Mouse (Mus musculus): ENCODE data around the gene Fhl3. TPM values are rescaled to one million over a fixed set of nuclear protein-coding genes. Genes with fewer than 3 reads are reported as not detected.
"Not testable (repeated sequence)": the region's sequence is repeated elsewhere in the genome, so short reads cannot be mapped to it uniquely, and the experiment has no call there.

Gene Fhl3
- total RNA-seq, 2 experiments from 2014 or later = 1.3 TPM

DNA sequence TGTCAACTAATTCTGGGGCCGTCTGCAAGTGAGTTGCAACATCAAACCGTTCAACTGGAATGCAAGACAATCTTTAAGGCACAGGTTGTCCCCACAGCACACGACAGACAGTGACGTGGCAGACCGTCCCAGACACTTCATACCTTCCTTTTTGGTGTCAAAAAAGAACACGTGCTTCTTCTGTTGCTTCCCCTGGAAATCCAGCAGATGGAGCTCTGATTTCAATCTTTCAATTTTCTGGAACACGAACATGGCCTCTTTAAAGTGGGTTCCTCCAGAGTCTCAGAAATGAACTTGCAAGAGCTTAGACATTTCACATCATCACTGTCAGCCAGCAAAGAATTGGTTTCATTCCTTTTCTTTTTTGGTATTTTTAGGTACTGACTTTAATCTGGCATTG lies 18.2 kb upstream of the Fhl3 start:
- DNase-seq (ENCODE audit: low spot score in 2 of 2) = no peak

DNA sequence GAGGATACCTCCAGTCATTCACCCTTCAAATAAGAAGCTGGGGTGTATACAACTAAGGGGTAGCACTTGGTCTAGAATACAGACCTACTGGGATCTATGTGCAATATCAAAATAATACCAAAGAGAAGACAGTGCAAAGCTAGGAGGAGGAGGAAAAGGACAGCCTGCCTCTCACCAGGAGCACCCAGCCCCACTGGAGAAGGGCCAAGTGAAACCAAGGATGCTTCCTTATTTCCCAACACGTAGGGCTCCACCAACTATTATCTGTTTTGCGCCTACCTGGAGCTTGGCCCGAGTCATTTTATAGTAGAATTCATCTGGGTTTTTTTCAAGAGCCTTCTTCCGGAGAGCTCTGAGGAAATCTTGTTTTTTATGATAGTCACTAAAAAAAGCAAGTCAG lies 17.0 kb upstream of the Fhl3 start:
- DNase-seq (ENCODE audit: low spot score in 2 of 2) = no peak

DNA sequence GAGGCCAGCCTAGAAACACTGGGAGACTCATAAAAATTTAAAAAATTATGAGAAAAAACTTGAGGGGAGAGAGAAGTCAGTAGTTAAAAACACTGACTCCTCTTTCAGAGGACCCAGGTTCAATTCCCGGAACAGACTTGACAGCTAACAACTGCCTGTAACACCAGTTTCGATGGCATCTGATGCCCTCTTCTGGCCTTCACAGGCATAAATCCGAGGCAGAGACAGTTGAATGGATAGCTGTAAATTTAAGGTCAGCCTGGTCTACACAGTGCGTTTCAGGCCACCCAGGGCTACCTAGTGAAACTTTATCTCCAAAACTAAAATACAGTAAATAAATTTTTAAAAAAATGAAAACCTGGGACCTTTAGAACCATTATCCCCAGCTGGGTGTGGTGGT lies 15.5 kb upstream of the Fhl3 start:
- DNase-seq (ENCODE audit: low spot score in 2 of 2) = no peak

DNA sequence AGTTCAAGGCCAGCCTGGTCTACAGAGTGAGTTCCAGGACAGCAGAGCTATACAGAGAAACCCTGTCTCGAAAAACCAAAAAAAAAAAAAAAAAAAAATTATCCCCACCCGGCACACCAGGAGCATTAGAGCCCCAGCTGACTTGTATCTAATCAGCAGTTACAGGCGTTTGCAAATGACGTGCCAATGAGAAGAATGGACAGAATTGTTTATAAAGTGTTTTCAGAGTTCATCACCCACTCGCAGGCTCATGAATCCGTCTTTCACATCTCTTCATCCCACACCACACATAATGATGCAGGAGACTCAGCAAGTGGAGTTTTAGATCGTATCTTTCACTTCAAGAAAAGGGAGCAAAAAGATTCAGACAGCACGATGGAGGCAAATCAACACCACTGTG lies 15.0 kb upstream of the Fhl3 start:
- DNase-seq (ENCODE audit: low spot score in 2 of 2) = no peak

DNA sequence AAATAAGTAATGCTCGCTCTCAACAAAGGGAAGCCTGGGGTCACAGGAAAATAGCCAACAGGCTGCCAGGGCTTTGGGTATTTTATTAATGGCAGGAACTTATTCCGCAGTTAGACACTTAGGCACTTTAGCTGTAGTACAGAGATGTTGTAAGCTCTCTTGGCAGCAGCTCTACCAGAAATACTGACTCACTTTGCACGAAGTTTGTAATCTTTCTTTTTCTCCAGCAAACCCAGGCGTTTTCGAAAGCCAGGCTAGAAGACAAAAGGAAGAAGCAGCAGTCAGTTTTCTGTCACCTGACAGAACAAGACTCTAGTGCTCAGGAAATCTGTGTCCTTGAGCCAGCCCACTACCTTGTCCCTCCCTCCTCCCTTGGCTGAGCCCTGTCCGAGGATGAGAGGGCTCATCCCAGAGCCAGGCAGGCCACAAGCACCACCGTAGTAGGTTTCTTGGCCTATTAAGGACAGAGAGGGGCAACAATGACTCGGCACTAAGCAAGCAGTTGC lies 14.6 kb upstream of the Fhl3 start:
- DNase-seq (ENCODE audit: low spot score in 2 of 2) = no peak

DNA sequence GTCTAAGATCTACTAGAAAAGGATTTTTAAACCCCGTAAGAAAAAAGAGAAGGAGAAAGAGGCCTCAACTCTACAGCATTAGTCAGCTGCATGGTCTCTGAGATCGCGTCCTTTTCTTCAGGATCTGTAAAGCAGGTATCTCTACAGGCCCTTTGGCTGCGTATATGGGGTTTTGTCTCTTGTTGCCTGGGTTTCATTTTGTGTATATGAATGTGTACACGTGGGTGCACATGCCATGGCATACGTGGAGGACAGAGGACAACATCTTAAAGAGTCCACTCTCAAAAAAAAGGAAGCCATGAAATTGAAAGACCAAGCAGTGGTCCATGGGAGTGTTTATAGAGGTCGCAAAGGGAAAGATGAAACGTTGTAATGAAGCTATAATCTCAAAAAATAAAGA lies 9.0 kb upstream of the Fhl3 start:
- DNase-seq (ENCODE audit: low spot score in 2 of 2) = no peak

DNA sequence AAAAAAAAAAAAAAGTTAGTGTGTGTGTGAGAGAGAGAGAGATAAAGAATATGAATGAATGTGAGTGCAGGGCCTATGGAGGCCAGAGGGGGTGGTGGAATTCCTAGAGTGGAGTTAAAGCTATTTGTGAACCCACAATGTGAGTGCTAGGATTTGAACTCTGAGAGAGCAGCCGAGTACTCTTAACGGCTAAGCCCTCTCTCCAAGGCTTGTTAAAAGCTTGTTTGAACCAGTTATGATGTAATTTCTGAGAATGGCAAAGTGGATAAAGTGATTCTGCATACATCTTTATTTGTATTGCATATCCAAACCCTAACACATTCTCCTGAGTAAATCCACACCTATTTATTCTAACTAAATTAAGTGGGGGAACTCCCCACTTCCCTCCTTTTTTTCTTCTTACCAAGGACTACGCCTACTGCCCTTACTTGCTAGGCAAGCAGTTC lies 8.1 kb upstream of the Fhl3 start:
- DNase-seq (ENCODE audit: low spot score in 2 of 2) = no peak

DNA sequence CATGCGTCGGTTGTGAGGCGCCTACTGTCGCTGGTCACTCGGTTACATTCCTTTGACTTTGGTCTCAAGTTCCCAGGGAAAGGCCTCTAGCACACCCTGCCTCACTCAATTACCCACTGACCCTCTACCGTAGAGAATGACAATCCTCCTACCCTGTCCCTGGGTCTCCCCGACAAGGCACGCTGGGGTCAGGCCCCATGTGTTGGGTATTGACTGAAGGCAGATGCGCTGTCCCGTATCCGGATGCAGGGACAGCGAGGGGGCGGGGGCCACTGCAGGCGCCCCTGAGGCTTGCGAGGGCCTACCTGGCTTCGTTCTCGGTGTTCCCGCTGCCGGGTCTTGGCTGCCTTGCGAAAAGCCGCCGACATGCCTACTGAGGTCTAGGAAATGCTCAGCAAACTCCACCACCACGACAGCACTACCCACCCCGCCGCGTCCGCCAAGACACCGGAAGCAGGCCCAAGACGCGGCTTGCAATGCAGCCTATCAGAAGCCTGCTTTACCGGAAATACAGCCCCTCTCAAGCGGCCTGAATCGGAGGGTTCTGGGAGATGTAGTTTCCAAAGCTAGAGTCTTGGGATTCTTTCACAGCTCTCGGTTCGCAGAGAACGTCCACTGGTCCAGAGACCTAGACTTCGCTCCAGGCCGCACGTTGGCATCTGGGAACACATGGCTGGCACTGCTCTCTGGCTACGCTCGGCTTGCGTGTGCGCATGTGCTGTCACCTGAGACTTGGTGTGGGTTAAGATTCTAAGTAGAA lies 7.2 kb upstream of the Fhl3 start, which contains the start of gene Utp11:
Gene Utp11, minus strand, starts transcription at position 466 of the 760 bp plus-strand sequence.
- DNase-seq (ENCODE audit: low spot score in 2 of 2) = peak; percentile 79 to 88

DNA sequence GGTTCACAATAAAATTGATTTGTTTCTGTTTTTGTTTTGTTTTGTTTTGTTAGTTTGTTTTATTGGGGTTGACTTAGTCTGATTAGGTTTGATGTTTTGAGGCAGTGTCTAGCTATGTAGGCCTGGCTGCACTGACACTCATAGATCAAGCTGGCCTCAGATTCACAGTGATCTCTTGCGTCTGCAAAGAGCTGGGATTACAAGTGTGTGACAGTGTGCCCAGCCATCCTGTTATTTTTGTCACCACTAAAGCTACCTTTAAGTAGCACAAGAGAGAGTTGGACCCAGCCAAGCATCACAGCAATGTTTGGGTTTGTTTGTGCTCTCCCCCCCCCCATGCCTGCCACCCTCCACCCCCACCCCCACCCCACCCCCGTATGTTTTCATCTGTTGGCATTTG lies 5.9 kb upstream of the Fhl3 start:
- DNase-seq (ENCODE audit: low spot score in 2 of 2) = no peak

DNA sequence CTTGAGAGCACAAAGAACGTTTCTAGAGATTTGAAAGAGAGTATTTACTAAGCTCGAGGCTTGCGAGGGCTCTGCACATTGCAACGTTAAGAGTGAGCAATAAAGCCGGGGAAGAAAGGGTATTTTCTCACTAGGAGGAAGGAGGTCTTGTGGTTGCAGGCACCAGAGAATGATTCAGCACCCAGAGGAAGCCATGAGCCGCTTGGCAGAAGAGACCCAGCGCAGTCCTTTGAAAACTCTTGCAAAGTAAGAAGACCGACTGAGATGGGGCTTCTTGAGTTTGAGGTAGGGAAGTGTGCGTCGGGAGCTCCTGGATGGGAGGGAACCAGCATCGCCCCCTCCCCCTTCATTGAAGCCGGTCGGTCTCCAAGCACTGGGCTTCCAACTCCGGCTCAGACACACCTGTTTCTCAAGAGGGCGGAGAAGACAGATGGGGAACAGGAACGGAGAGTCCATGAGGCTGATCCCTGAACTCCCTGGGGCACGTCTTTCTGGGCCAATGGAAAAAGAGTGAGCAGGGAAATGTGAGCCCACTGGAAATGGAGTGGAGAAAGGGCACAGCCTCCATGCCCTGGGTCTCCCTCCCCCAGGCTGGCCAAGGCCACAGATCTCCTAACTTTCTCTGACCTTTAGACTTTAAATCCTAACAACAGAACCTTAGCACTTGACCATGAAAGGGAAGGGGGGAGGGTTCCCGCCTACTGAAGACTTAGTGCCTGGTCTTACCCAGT lies 4.5 kb upstream of the Fhl3 start:
- DNase-seq (ENCODE audit: low spot score in 2 of 2) = no peak

DNA sequence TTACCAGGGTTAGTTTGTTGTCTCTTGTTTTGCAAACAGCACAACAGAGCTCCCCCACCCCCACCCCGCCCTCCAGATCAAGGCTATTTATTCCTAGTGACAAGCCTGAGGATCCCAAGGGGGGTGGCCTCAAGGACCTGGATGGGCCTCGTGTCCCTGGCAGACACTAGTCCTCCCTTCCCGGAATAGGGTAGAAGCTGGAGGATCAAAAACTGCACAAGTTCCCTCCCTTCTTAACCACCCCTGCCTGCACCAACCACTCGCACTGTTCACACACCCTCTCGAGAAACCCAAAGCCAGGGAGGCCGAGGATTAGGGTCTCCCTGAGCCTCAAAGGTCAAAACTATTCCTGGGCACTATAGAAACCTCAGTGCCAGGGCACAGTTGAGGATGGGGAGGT lies 710 bp upstream of the Fhl3 start:
- no peak for DNase-seq (ENCODE audit: low spot score in 2 of 2)

DNA sequence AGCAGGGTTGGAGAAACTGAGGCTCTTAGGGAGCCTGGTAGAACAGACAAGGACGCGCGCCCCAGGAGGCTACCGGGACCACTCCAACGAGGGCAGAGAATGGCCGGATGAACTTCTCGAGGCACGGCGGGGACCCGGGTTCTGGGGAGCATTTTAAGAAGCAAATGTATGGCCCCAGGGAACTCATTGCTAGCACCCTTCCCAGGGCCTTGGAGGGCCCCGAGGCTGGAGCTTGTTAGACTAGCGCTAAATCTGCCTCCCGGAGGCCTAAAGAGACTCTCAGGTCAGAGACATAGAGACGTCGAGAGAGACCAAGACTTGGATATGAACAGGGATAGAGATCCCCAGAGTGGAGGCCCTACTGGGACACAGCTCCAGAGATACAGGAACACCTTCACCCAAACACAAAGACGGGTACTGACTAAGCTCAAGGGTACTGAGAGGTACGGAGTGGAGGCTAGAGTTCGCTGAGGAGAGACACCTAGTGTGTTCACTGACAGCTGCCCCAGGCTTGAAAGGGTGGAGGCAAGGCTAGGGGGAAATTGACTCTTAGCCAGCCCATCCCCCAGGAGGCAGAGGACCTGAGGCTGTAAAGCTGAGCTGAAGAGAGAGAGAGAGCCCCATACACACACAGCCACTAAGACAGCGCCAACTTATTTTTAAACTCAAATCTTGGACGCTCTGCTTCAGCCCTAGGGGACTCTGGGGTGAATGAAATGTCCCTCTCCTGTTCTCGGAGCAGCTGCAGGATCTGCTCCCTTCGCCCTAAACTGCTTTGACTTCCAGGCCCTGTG lies 748 bp downstream of the Fhl3 start:
- no peak for DNase-seq (ENCODE audit: low spot score in 2 of 2)

DNA sequence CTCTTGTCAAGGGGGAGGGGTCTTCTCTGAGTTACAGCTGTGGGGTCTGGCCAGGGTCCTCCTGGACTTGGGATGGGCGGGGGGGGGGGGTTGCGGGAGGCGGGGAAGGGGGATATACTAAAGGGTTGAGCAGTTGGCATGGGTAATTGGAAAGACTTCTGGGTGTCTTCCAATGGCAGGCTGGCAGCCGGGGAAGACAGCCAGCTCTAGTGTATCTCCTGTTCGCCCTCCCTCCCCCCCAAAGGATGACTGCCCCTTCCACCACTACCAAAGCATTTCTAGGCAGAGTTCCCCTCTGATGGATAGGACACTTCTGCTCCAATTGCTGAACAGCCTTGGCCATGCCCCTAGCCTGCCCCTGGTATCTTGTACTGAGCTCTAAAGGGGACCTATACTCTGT lies 1.4 kb downstream of the Fhl3 start:
- no peak for DNase-seq (ENCODE audit: low spot score in 2 of 2)

DNA sequence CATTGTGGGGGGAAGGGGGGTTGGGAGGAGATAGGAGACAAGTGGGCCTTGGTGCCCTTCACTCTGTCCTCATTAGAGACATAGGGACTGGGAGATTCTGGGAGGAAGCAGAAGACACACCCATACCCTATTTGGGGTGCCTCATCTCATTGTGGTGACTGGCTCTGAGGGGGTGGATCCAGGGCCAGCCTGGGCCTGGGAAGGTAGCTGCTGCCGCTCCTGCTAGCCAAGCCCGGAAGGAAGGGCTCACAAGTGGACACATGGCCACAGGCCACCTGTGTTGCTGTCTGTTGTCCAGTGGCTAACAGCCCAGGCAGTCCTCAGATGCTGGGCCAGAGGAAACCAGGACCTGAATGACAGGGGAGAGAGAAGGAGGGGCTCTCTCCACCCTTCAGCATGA lies 2.9 kb downstream of the Fhl3 start:
- DNase-seq (ENCODE audit: low spot score in 2 of 2) = no peak

DNA sequence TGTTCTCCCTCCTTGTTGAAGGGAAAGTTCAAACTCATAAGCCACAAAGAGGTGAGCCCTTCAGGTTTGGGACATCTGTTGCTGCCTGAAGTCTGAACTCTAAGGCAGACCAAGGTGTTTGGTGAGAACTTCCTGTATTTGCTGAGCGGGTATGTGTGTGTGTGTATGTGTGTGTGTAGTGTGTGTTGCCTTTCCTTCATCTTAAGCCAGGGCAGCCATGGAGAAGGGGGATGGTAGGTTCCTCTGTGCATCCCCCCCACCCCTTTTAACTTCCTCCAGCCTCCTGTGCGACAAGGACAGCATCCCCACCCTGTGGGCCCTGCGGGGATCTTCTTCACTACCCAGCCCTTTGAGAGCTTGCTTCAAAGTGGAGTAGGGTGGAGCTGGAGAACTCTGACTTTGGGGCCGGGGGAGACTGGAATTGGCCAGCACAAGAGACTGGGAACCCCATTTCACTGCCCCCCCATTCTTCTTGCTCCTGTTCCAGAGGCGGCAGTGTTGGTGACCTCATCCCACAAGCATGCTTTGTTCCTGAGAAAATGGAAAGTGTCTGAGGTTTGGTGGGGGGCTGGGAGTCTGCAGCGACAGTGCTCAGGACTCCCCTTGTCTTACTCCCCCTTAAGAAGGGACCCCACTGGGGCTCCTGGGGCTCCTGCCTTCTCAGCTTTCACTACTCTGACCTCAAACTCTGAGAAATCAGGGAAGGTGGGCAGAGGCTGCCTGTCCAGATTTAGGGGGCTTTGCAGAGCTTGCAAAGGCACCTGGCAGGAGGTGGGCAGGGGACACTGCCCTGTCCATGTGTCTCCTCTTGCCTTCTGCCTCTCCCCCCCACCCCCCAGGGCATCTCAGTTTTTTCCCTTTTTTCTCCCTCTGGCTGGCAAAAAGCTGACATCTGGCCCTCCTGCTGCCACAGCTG lies 3.6 kb downstream of the Fhl3 start:
- no peak for DNase-seq (ENCODE audit: low spot score in 2 of 2)

DNA sequence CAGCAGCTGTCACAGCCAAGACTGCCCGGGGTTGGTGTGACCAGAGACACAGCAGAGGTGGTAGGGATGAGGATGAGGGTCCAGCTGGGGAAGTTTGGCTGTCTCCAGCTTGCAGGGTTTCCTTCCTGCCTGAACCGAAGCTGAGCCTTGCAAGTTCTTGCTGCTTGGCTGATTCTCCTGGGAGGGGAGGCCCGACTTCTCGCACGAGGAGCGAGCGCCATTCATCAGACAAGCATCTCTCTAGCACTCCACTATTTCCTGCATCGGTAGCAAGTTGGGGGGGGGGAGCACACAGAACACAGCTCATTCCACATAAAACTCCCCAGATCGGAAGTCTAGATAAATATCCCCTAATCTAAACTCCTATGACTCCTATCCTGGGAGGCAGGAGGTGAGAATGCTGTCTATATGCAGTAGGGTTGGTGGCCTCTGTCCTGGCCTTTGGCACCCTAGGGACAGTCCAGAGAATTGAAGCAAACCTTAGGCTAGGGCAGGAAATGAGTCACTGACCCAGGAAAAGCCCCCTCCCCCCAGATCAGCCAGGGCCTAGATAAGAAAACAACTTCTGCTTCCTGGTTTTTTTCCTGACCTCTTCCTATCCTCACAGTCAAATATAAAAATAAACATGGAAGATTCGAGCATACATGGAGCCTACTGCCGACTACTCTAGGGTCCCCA lies 4.4 kb downstream of the Fhl3 start:
- no peak for DNase-seq (ENCODE audit: low spot score in 2 of 2)

DNA sequence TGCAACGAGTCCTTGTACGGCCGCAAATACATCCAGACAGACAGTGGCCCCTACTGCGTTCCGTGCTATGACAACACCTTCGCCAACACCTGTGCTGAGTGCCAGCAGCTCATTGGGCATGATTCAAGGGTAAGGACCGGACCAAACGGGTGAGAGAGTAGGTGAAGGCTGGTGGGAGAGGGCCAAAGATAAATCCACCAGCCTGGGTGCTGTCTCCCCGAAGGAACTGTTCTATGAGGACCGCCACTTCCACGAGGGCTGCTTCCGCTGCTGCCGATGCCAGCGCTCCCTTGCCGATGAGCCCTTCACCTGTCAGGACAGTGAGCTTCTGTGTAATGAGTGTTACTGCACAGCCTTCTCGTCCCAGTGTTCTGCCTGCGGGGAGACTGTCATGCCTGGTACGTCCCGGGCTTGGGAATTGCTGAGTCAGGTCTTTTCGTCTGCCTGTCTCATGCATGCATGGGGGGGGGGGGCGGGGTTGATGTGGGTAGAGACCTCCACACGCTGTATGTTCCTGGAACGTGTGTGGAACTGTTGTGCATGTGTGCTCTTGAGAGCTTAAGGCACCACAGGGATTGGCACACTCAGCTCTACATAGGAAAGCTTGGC lies 5.3 kb downstream of the Fhl3 start:
- no peak for DNase-seq (ENCODE audit: low spot score in 2 of 2)

DNA sequence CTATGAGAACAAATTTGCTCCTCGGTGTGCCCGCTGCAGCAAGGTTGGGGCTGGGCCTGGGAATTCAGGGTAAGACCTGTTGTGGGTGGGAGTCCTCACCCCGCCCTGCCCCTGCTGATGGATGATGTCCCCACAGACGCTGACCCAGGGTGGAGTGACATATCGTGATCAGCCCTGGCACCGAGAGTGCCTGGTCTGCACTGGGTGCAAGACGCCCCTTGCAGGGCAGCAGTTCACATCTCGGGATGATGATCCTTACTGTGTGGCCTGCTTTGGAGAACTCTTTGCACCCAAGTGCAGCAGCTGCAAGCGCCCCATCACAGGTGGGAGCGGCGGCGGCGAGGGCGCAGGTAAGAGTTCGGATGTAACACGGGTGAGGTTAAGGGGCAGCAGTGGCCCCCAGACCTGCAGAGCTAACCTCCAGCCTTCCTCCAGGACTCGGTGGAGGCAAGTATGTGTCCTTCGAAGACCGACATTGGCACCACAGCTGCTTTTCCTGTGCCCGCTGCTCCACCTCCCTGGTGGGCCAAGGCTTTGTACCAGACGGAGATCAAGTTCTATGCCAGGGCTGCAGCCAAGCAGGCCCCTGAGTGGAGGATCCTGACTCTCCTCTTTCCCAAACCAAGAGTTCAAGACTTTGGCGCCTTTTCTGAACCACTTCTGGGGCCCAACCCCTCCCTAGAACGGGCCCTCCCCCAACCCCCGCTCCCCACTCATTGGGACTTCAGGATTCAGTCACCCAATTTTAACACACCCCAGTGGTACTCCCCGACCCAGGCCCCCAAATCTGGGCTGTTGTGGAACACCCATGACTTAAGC lies 7.1 kb downstream of the Fhl3 start:
- DNase-seq (ENCODE audit: low spot score in 2 of 2) = not testable (repeated sequence)

DNA sequence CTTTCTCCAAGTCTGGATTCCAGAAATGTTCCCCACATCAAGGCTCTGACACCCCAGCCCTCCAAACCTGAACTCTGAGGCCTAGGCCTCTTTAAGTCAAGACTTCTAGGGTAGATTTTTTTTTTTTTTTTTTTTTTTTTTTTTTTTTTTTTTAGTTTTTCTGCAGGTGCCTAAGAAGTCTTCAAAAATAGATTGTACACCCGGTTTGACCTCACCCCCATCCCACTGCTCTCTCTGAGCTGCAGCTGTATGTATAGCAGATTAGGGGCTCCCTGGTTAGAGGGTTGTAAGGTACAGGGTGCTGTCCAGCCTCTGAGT lies 7.7 kb downstream of the Fhl3 start:
- DNase-seq (ENCODE audit: low spot score in 2 of 2) = not testable (repeated sequence)

Data from left cerebral cortex, adult 18-20 months (tissue).